Mouse (Mus musculus): ENCODE data around the gene Slit2. TPM values are rescaled to one million over a fixed set of nuclear protein-coding genes. Genes with fewer than 3 reads are reported as not detected.
A peak's percentile ranks its signal among the peaks of the same experiment; 100 is the strongest.

Gene Slit2
- polyA plus RNA-seq, 1 experiment from 2014 or later = 36.9 TPM

Small RNA genes lying within 50 kb of the gene (microRNA-seq; reads per million reads assigned to microRNA genes)
- 20.9 reads per million, percentile 33 among the genes with 10 or more reads in this experiment for gene Mir218-1

All from lung, embryonic 16.5 days (tissue).